Mouse (Mus musculus) liver, postnatal 0 days (tissue): Measurements from ENCODE around the gene Pdzrn3. TPM values are rescaled to one million over a fixed set of nuclear protein-coding genes. Genes with fewer than 3 reads are reported as not detected.

ENCODE experiments used
- ATAC-seq: fragments of 200-750 bp; cut with Nextera tagmentation; 2 replicates; pipeline ENCODE4 v1.8.0; 2017; ENCODE audit warnings: mild to moderate bottlenecking, moderate library complexity
- DNase-seq: peaks from one replicate; pipeline ENCODE4 v3.0.0-alpha.2; 2016
- H3K27ac ChIP-seq: fragments of 300-500 bp; sonication (generic); 2 replicates; pipeline ENCODE4 v1.5.1; 2014; ENCODE audit warnings: antibody characterized with exemption, moderate library complexity, mild to moderate bottlenecking, low read depth
- H3K27me3 ChIP-seq: fragments of 300-500 bp; sonication (generic); 2 replicates; pipeline ENCODE4 v1.6.1; 2014; ENCODE audit warnings: low read length, control low read depth, mixed read lengths; ENCODE audit not compliant: insufficient read depth
- H3K36me3 ChIP-seq: fragments of 300-500 bp; sonication (generic); replicated peaks from 2 replicates; pipeline ENCODE4 v1.6.1; 2014; ENCODE audit warnings: mild to moderate bottlenecking, control low read depth, low read length, moderate library complexity, mixed read lengths; ENCODE audit not compliant: insufficient read depth
- H3K4me1 ChIP-seq: fragments of 300-500 bp; sonication (generic); 2 replicates; pipeline ENCODE4 v1.6.1; 2014; ENCODE audit warnings: antibody characterized with exemption, mild to moderate bottlenecking, control low read depth; ENCODE audit not compliant: insufficient read depth
- H3K4me2 ChIP-seq: fragments of 300-500 bp; sonication (generic); 2 replicates; pipeline ENCODE4 v1.6.1; 2014; ENCODE audit warnings: low read depth, mild to moderate bottlenecking, low read length, moderate library complexity, mixed read lengths
- H3K4me3 ChIP-seq: fragments of 300-500 bp; sonication (generic); 2 replicates; pipeline ENCODE4 v1.5.1; 2014; ENCODE audit warnings: low read depth, low read length
- H3K9ac ChIP-seq: fragments of 300-500 bp; sonication (generic); replicated peaks from 2 replicates; pipeline ENCODE4 v1.6.1; 2014; ENCODE audit warnings: mild to moderate bottlenecking, moderate library complexity
- H3K9me3 ChIP-seq: fragments of 300-500 bp; sonication (generic); 2 replicates; pipeline ENCODE4 v1.6.1; 2016; ENCODE audit warnings: mild to moderate bottlenecking, control low read depth, low read length, mixed read lengths
- CTCF ChIP-seq: sonication (generic); IDR thresholded peaks from 2 replicates; pipeline ENCODE4 v1.5.1; 2016; ENCODE audit warnings: antibody characterized with exemption, low read depth
- EP300 ChIP-seq: IDR thresholded peaks from 2 replicates; pipeline ENCODE4 v1.6.1; 2016; ENCODE audit warnings: antibody characterized with exemption, low read depth, mild to moderate bottlenecking
- WGBS: fragments of 180-500 bp; shearing (Covaris S2); extraction: QIAGEN DNeasy Blood & Tissue Kit; methylation state at CpG from one replicate; pipeline ENCODE4 v1.1.7; 2014; ENCODE audit not compliant: insufficient replicate concordance; 5-methylcytosine and 5-hydroxymethylcytosine counted together
- polyA plus RNA-seq: library from polyadenylated mRNA; unstranded; fragments of >200 nt; fragmentation: Nextera tagmentation; extraction: Ambion mirVana; gene quantifications from 2 replicates; pipeline ENCODE4 v1.2.1, GENCODE M21; 2015

Pdzrn3 gene
- polyA plus RNA-seq, 1 experiment from 2014 or later = 0.69 TPM

- H3K9ac ChIP-seq = no peak overlapping the region
- H3K27ac ChIP-seq = peak overlapping the region; percentile 62
- H3K4me1 ChIP-seq = peaks cover 13% of the 10 kb centered on the region
- H3K36me3 ChIP-seq = no peaks in the 10 kb centered on the region
- no peak for TF ChIP-seq EP300
- no peak for TF ChIP-seq CTCF
- no peaks in the 10 kb centered on the region for H3K9me3 ChIP-seq
- H3K4me2 ChIP-seq = peak overlapping the region; percentile 40
- peak; percentile 73 for DNase-seq
- H3K4me3 ChIP-seq = no peak overlapping the region
- whole genome bisulfite sequencing = 21% methylated on average over 7 of the region's 7 CpGs
- peak; percentile 90 for ATAC-seq
- H3K27me3 ChIP-seq = peaks cover 26% of the 10 kb centered on the region
Measured at GRCm38 (mm10) chr6:101374721-101375120, 3.0 kb downstream of the Pdzrn3 start.

GRCm38 (mm10) chr6:101374186-101374585, 3.5 kb downstream of the Pdzrn3 start:
- 57% methylated on average over 1 of the region's 1 CpGs for WGBS
- H3K9ac ChIP-seq = no peak overlapping the region
- H3K4me3 ChIP-seq = no peak overlapping the region
- no peaks in the 10 kb centered on the region for H3K36me3 ChIP-seq
- H3K4me2 ChIP-seq = no peak overlapping the region
- H3K27ac ChIP-seq = peak overlapping the region; percentile 62
- ATAC-seq (peak; percentile 45; the same call in 1 of the 2 replicates), DNase-seq (no peak)
- H3K27me3 ChIP-seq = peaks cover 22% of the 10 kb centered on the region
- no peaks in the 10 kb centered on the region for H3K9me3 ChIP-seq
- H3K4me1 ChIP-seq = peaks cover 13% of the 10 kb centered on the region
- TF ChIP-seq CTCF (no peak), EP300 (no peak)

- no peak overlapping the region for H3K4me3 ChIP-seq
- H3K9ac ChIP-seq = no peak overlapping the region
- no peak overlapping the region for H3K27ac ChIP-seq
- no peak overlapping the region for H3K4me2 ChIP-seq
- TF ChIP-seq EP300 (no peak), CTCF (no peak)
- ATAC-seq (no peak), DNase-seq (no peak)
- H3K36me3 ChIP-seq = no peaks in the 10 kb centered on the region
- no peaks in the 10 kb centered on the region for H3K9me3 ChIP-seq
- WGBS = 77% methylated on average over 5 of the region's 5 CpGs
- H3K27me3 ChIP-seq = peaks cover 18% of the 10 kb centered on the region
- H3K4me1 ChIP-seq = peaks cover 13% of the 10 kb centered on the region
Measured at GRCm38 (mm10) chr6:101372982-101373381, 4.7 kb downstream of the Pdzrn3 start.

GRCm38 (mm10) chr6:101366809-101367602, 10.7 kb downstream of the Pdzrn3 start:
- 55% methylated on average over 9 of the region's 9 CpGs for WGBS

GRCm38 (mm10) chr6:101365795-101366194, 11.9 kb downstream of the Pdzrn3 start:
- ATAC-seq = no peak
- H3K36me3 ChIP-seq = no peaks in the 10 kb centered on the region
- peaks cover 11% of the 10 kb centered on the region for H3K4me1 ChIP-seq
- no peak for DNase-seq
- no peak for TF ChIP-seq CTCF
- TF ChIP-seq EP300 = no peak
- no peaks in the 10 kb centered on the region for H3K27me3 ChIP-seq
- no peak overlapping the region for H3K9ac ChIP-seq
- no peak overlapping the region for H3K4me3 ChIP-seq
- 81% methylated on average over 6 of the region's 6 CpGs for WGBS
- H3K4me2 ChIP-seq = no peak overlapping the region
- 0 out of 2 replicates have a peak overlapping the region, but pooled peaks have one; percentile 71 for H3K27ac ChIP-seq
- no peaks in the 10 kb centered on the region for H3K9me3 ChIP-seq

More at GRCm38 (mm10) chr6:101366809-101367602, 10.7 kb downstream of the Pdzrn3 start:
- Histone ChIP-seq H3K4me3 (no peak overlapping the region), H3K27me3 (no peaks in the 10 kb centered on the region), H3K36me3 (no peaks in the 10 kb centered on the region), H3K9ac (no peak overlapping the region), H3K4me1 (peaks cover 11% of the 10 kb centered on the region), H3K4me2 (no peak overlapping the region), H3K27ac (peak overlapping the region; percentile 71), H3K9me3 (no peaks in the 10 kb centered on the region)
- DNase-seq = peak; percentile 75
- ATAC-seq = peak; percentile 94
- TF ChIP-seq CTCF = no peak

- Histone ChIP-seq H3K27ac (no peak overlapping the region), H3K27me3 (no peaks in the 10 kb centered on the region), H3K36me3 (no peaks in the 10 kb centered on the region), H3K4me2 (no peak overlapping the region), H3K4me1 (peaks cover 11% of the 10 kb centered on the region), H3K4me3 (no peak overlapping the region), H3K9me3 (no peaks in the 10 kb centered on the region), H3K9ac (no peak overlapping the region)
- ATAC-seq (no peak), DNase-seq (no peak)
- 78% methylated on average over 5 of the region's 5 CpGs for whole genome bisulfite sequencing
- no peak for TF ChIP-seq EP300
- no peak for TF ChIP-seq CTCF
Measured at GRCm38 (mm10) chr6:101363904-101364303, 13.8 kb downstream of the Pdzrn3 start.
